Mouse (Mus musculus): ENCODE measurements around the gene Samd14. TPM values are rescaled to one million over a fixed set of nuclear protein-coding genes. Genes with fewer than 3 reads are reported as not detected.
A peak's percentile ranks its signal among the peaks of the same experiment; 100 is the strongest.

The Samd14 gene
- polyA plus RNA-seq, 1 experiment = 10.1 TPM

- no peak for DNase-seq
- TF ChIP-seq POLR2A (IDR thresholded peaks at IDR 0.05; ENCODE audit: control insufficient read depth, extremely low read depth, insufficient read depth, low read length, poor library complexity) (no peak), CTCF (IDR thresholded peaks at IDR 0.05; ENCODE audit: borderline replicate concordance, control insufficient read depth, extremely low read depth, insufficient read depth, low read length, poor library complexity) (no peak)
- H3K4me3 ChIP-seq (ENCODE audit: control insufficient read depth, insufficient read depth, low read length) = no peak overlapping the region
- no peak overlapping the region for H3K27ac ChIP-seq (ENCODE audit: control insufficient read depth, insufficient read depth, low read length)
- no peaks in the 10 kb centered on the region for H3K36me3 ChIP-seq (ENCODE audit: control insufficient read depth, insufficient read depth, low read length)
- no peaks in the 10 kb centered on the region for H3K27me3 ChIP-seq (ENCODE audit: control insufficient read depth, insufficient read depth, low read length)
- WGBS = 96% methylated on average over 4 of the region's 4 CpGs
- peaks cover 12% of the 10 kb centered on the region for H3K4me1 ChIP-seq (replicated peaks; ENCODE audit: control insufficient read depth, insufficient read depth, low read length)
Measured at GRCm38 (mm10) chr11:95043060-95043459, 33.4 kb downstream of the Samd14 start.

GRCm38 (mm10) chr11:95043608-95044007, 33.9 kb downstream of the Samd14 start:
- 82% methylated on average over 7 of the region's 7 CpGs for WGBS
- DNase-seq = no peak
- no peak overlapping the region for H3K27ac ChIP-seq (ENCODE audit: control insufficient read depth, insufficient read depth, low read length)
- H3K4me1 ChIP-seq (replicated peaks; ENCODE audit: control insufficient read depth, insufficient read depth, low read length) = peaks cover 12% of the 10 kb centered on the region
- TF ChIP-seq CTCF (IDR thresholded peaks at IDR 0.05; ENCODE audit: borderline replicate concordance, control insufficient read depth, extremely low read depth, insufficient read depth, low read length, poor library complexity) = no peak
- no peak for TF ChIP-seq POLR2A (IDR thresholded peaks at IDR 0.05; ENCODE audit: control insufficient read depth, extremely low read depth, insufficient read depth, low read length, poor library complexity)
- H3K36me3 ChIP-seq (ENCODE audit: control insufficient read depth, insufficient read depth, low read length) = no peaks in the 10 kb centered on the region
- no peaks in the 10 kb centered on the region for H3K27me3 ChIP-seq (ENCODE audit: control insufficient read depth, insufficient read depth, low read length)
- no peak overlapping the region for H3K4me3 ChIP-seq (ENCODE audit: control insufficient read depth, insufficient read depth, low read length)

GRCm38 (mm10) chr11:95044185-95044870, 34.6 kb downstream of the Samd14 start:
- H3K27ac ChIP-seq (ENCODE audit: control insufficient read depth, insufficient read depth, low read length) = no peak overlapping the region
- no peak overlapping the region for H3K4me3 ChIP-seq (ENCODE audit: control insufficient read depth, insufficient read depth, low read length)
- DNase-seq = no peak
- TF ChIP-seq CTCF (IDR thresholded peaks at IDR 0.05; ENCODE audit: borderline replicate concordance, control insufficient read depth, extremely low read depth, insufficient read depth, low read length, poor library complexity) = no peak
- no peak for TF ChIP-seq POLR2A (IDR thresholded peaks at IDR 0.05; ENCODE audit: control insufficient read depth, extremely low read depth, insufficient read depth, low read length, poor library complexity)
- H3K36me3 ChIP-seq (ENCODE audit: control insufficient read depth, insufficient read depth, low read length) = no peaks in the 10 kb centered on the region
- H3K27me3 ChIP-seq (ENCODE audit: control insufficient read depth, insufficient read depth, low read length) = no peaks in the 10 kb centered on the region
- peaks cover 12% of the 10 kb centered on the region for H3K4me1 ChIP-seq (replicated peaks; ENCODE audit: control insufficient read depth, insufficient read depth, low read length)
- WGBS = 90% methylated on average over 13 of the region's 13 CpGs

- H3K4me1 ChIP-seq (replicated peaks; ENCODE audit: control insufficient read depth, insufficient read depth, low read length) = no peaks in the 10 kb centered on the region; the same call in 1 of the 2 replicates
- no peak overlapping the region for H3K4me3 ChIP-seq (ENCODE audit: control insufficient read depth, insufficient read depth, low read length)
- DNase-seq = peak; percentile 56
- no peaks in the 10 kb centered on the region for H3K27me3 ChIP-seq (ENCODE audit: control insufficient read depth, insufficient read depth, low read length)
- WGBS = 59% methylated on average over 9 of the region's 9 CpGs
- TF ChIP-seq CTCF (IDR thresholded peaks at IDR 0.05; ENCODE audit: borderline replicate concordance, control insufficient read depth, extremely low read depth, insufficient read depth, low read length, poor library complexity) (peak; percentile 30; the same call in 1 of the 2 replicates), POLR2A (IDR thresholded peaks at IDR 0.05; ENCODE audit: control insufficient read depth, extremely low read depth, insufficient read depth, low read length, poor library complexity) (no peak)
- no peak overlapping the region for H3K27ac ChIP-seq (ENCODE audit: control insufficient read depth, insufficient read depth, low read length)
- no peaks in the 10 kb centered on the region for H3K36me3 ChIP-seq (ENCODE audit: control insufficient read depth, insufficient read depth, low read length)
Measured at GRCm38 (mm10) chr11:95046980-95047680, 37.5 kb downstream of the Samd14 start.

- Histone ChIP-seq H3K27me3 (ENCODE audit: control insufficient read depth, insufficient read depth, low read length) (no peaks in the 10 kb centered on the region), H3K27ac (ENCODE audit: control insufficient read depth, insufficient read depth, low read length) (no peak overlapping the region), H3K4me1 (replicated peaks; ENCODE audit: control insufficient read depth, insufficient read depth, low read length) (peaks cover 13% of the 10 kb centered on the region), H3K4me3 (ENCODE audit: control insufficient read depth, insufficient read depth, low read length) (no peak overlapping the region), H3K36me3 (ENCODE audit: control insufficient read depth, insufficient read depth, low read length) (no peaks in the 10 kb centered on the region)
- DNase-seq = no peak
- WGBS = 95% methylated on average over 9 of the region's 9 CpGs
- no peak for TF ChIP-seq POLR2A (IDR thresholded peaks at IDR 0.05; ENCODE audit: control insufficient read depth, extremely low read depth, insufficient read depth, low read length, poor library complexity)
Measured at GRCm38 (mm10) chr11:95053062-95053461, 43.4 kb downstream of the Samd14 start.

GRCm38 (mm10) chr11:95056768-95057501, 47.3 kb downstream of the Samd14 start:
- 65% methylated on average over 19 of the region's 19 CpGs for WGBS
- Histone ChIP-seq H3K27ac (ENCODE audit: control insufficient read depth, insufficient read depth, low read length) (peak overlapping the region; percentile 63; the same call in 1 of the 2 replicates), H3K4me3 (ENCODE audit: control insufficient read depth, insufficient read depth, low read length) (peak overlapping the region; percentile 54), H3K27me3 (ENCODE audit: control insufficient read depth, insufficient read depth, low read length) (no peaks in the 10 kb centered on the region), H3K4me1 (replicated peaks; ENCODE audit: control insufficient read depth, insufficient read depth, low read length) (peaks cover 13% of the 10 kb centered on the region), H3K36me3 (ENCODE audit: control insufficient read depth, insufficient read depth, low read length) (no peaks in the 10 kb centered on the region)
- peak; percentile 31 for DNase-seq
- TF ChIP-seq POLR2A (IDR thresholded peaks at IDR 0.05; ENCODE audit: control insufficient read depth, extremely low read depth, insufficient read depth, low read length, poor library complexity) = no peak
- TF ChIP-seq CTCF (IDR thresholded peaks at IDR 0.05; ENCODE audit: borderline replicate concordance, control insufficient read depth, extremely low read depth, insufficient read depth, low read length, poor library complexity) = no peak

Data from thymus, adult 2 months (tissue).